Mouse (Mus musculus): ENCODE results near the gene Gm10696. TPM values are rescaled to one million over a fixed set of nuclear protein-coding genes. Genes with fewer than 3 reads are reported as not detected.
"Not testable (repeated sequence)": the region's sequence is repeated elsewhere in the genome, so short reads cannot be mapped to it uniquely, and the experiment has no call there.

Gene Gm10696
- not detected in 2 replicates for polyA plus RNA-seq (2015; fragmentation: Nextera tagmentation; extraction: Ambion mirVana)

GRCm38 (mm10) chr3:94178093-94178492 is at the start of gene Gm10696:
Gm10696 (minus strand) TSS chr3:94178193.
- 91% methylated on average over 1 of the region's 1 CpGs for WGBS
- not testable (repeated sequence) for H3K4me1 ChIP-seq (replicated peaks; ENCODE audit: control insufficient read depth, insufficient read depth, low read length); H3K27me3 ChIP-seq (replicated peaks; ENCODE audit: control insufficient read depth, insufficient read depth, low read length); H3K9me3 ChIP-seq (ENCODE audit: control insufficient read depth, low read length); H3K4me3 ChIP-seq (replicated peaks; ENCODE audit: low read length); H3K9ac ChIP-seq (replicated peaks; ENCODE audit: low read depth, low read length); H3K4me2 ChIP-seq (ENCODE audit: low read length); H3K36me3 ChIP-seq (ENCODE audit: control insufficient read depth, insufficient read depth); ATAC-seq; H3K27ac ChIP-seq (ENCODE audit: low read length)

- H3K27me3 ChIP-seq (replicated peaks; ENCODE audit: control insufficient read depth, insufficient read depth, low read length); H3K27ac ChIP-seq (ENCODE audit: low read length); H3K9me3 ChIP-seq (ENCODE audit: control insufficient read depth, low read length); H3K36me3 ChIP-seq (ENCODE audit: control insufficient read depth, insufficient read depth); H3K4me3 ChIP-seq (replicated peaks; ENCODE audit: low read length); H3K4me1 ChIP-seq (replicated peaks; ENCODE audit: control insufficient read depth, insufficient read depth, low read length); H3K4me2 ChIP-seq (ENCODE audit: low read length); ATAC-seq; H3K9ac ChIP-seq (replicated peaks; ENCODE audit: low read depth, low read length): not testable (repeated sequence)
- 98% methylated on average over 2 of the region's 4 CpGs for WGBS
These were observed 18.4 kb upstream of the Gm10696 start, which contains the start of gene Gm5286 for GRCm38 (mm10) chr3:94196414-94196813. Gm5286 (plus strand) TSS chr3:94196714.

- H3K4me2 ChIP-seq (ENCODE audit: low read length); H3K27me3 ChIP-seq (replicated peaks; ENCODE audit: control insufficient read depth, insufficient read depth, low read length); ATAC-seq: not testable (repeated sequence)
These were observed 10.6 kb downstream of the Gm10696 start for GRCm38 (mm10) chr3:94167351-94167750.

More at GRCm38 (mm10) chr3:94167351-94167750, 10.6 kb downstream of the Gm10696 start:
- not testable (repeated sequence) for H3K9me3 ChIP-seq (ENCODE audit: control insufficient read depth, low read length); H3K36me3 ChIP-seq (ENCODE audit: control insufficient read depth, insufficient read depth); H3K4me3 ChIP-seq (replicated peaks; ENCODE audit: low read length); H3K27ac ChIP-seq (ENCODE audit: low read length); H3K9ac ChIP-seq (replicated peaks; ENCODE audit: low read depth, low read length); H3K4me1 ChIP-seq (replicated peaks; ENCODE audit: control insufficient read depth, insufficient read depth, low read length)

Other genes starting within 250 kb of the Gm10696 start
- gene Gm9117, start 234.7 kb downstream of the Gm10696 start, polyA plus RNA-seq (2015; fragmentation: Nextera tagmentation; extraction: Ambion mirVana) = not detected in 2 replicates
- gene Tdpoz5, start 216.9 kb downstream of the Gm10696 start, polyA plus RNA-seq (2015; fragmentation: Nextera tagmentation; extraction: Ambion mirVana) = not detected in 2 replicates
- gene Gm9125, start 123.3 kb downstream of the Gm10696 start, polyA plus RNA-seq (2015; fragmentation: Nextera tagmentation; extraction: Ambion mirVana) = not detected in 2 replicates
- not detected in 2 replicates for gene Gm10697, start 105.5 kb downstream of the Gm10696 start, polyA plus RNA-seq (2015; fragmentation: Nextera tagmentation; extraction: Ambion mirVana)
- not detected in 2 replicates for gene Gm5286, start 18.5 kb upstream of the Gm10696 start, polyA plus RNA-seq (2015; fragmentation: Nextera tagmentation; extraction: Ambion mirVana)
- gene Gm4778, start 85.8 kb upstream of the Gm10696 start, polyA plus RNA-seq (2015; fragmentation: Nextera tagmentation; extraction: Ambion mirVana) = not detected in 2 replicates
- 35.0 and 41.4 TPM in 2 replicates for gene Them4, start 131.9 kb upstream of the Gm10696 start, polyA plus RNA-seq (2015; fragmentation: Nextera tagmentation; extraction: Ambion mirVana)
- 0.33 and 0.65 TPM in 2 replicates for gene Them5, start 163.9 kb upstream of the Gm10696 start, polyA plus RNA-seq (2015; fragmentation: Nextera tagmentation; extraction: Ambion mirVana)
- gene C2cd4d, start 184.2 kb upstream of the Gm10696 start, polyA plus RNA-seq (2015; fragmentation: Nextera tagmentation; extraction: Ambion mirVana) = 1.1 and 1.3 TPM in 2 replicates
- 0.37 and 0.54 TPM in 2 replicates for gene Rorc, start 194.6 kb upstream of the Gm10696 start, polyA plus RNA-seq (2015; fragmentation: Nextera tagmentation; extraction: Ambion mirVana)
- gene Lingo4, start 220.3 kb upstream of the Gm10696 start, polyA plus RNA-seq (2015; fragmentation: Nextera tagmentation; extraction: Ambion mirVana) = 1.1 and 1.2 TPM in 2 replicates
- 67.0 and 75.3 TPM in 2 replicates for gene Tdrkh, start 235.1 kb upstream of the Gm10696 start, polyA plus RNA-seq (2015; fragmentation: Nextera tagmentation; extraction: Ambion mirVana)

Measured in forebrain, embryonic 16.5 days (tissue).